Mouse (Mus musculus) embryonic stem cell, embryonic (primary cell): Measurements from ENCODE around the gene Phyhd1.

Experiments used
- CTCF ChIA-PET, 4 experiments: fragments of 300-600 bp in 2 of 4; fragments of 350-600 bp in 2 of 4; sonication (Branson Sonifier 250); formaldehyde crosslinking; loops; one replicate each; lab custom pipeline; 2022; ENCODE audit warnings: inconsistent platforms in 2 of 4; lab: Charles Lee
- POLR2A ChIA-PET, 4 experiments: fragments of 300-600 bp in 2 of 4; fragments of 350-600 bp in 2 of 4; sonication (Branson Sonifier 250); formaldehyde crosslinking; loops; one replicate each; lab custom pipeline; 2022; ENCODE audit warnings: antibody characterized with exemption in 4 of 4, inconsistent platforms in 1 of 4; lab: Charles Lee

Gene Phyhd1

GRCm38 (mm10) chr2:30250166-30251128 lies 15.6 kb upstream of the Phyhd1 start:
- ChIA-PET POLR2A (interaction anchor here (0.6 to 7.0 kb wide), 14 partner anchors 8 to 426 kb away, joined by 3 to 85 read pairs (median 9); partner anchors contain the start of genes Endog (in 2 of the 4), Gm28035 (in 2 of the 4), Lrrc8a (in 2 of the 4) and Phyhd1 (in 2 of the 4)), CTCF (interaction anchor here in 1 of 4 experiments (0.5 kb wide), 1 partner anchor 458 kb away, joined by 4 read pairs; no protein-coding TSS in a partner anchor)

GRCm38 (mm10) chr2:30251417-30252104 lies 14.4 kb upstream of the Phyhd1 start:
- ChIA-PET CTCF (interaction anchor here in 2 of 4 experiments (0.7 to 1.6 kb wide), 5 partner anchors 9 to 174 kb away, joined by 3 to 9 read pairs (median 3); partner anchors contain the start of gene Pkn3 (in 1 of the 2)), POLR2A (interaction anchor here (0.6 to 7.0 kb wide), 33 partner anchors 9 to 425 kb away, joined by 3 to 85 read pairs (median 4); partner anchors contain the start of genes Lrrc8a (in 3 of the 4), Endog (in 2 of the 4), Gm28035 (in 2 of the 4) and Phyhd1 (in 2 of the 4))

GRCm38 (mm10) chr2:30252521-30252920 lies 13.5 kb upstream of the Phyhd1 start:
- ChIA-PET POLR2A (interaction anchor here in 3 of 4 experiments (0.6 to 7.0 kb wide), 23 partner anchors 9 to 120 kb away, joined by 3 to 85 read pairs (median 6); partner anchors contain the start of genes Lrrc8a (in 3 of the 3), Gm28035 (in 2 of the 3), Phyhd1 (in 2 of the 3) and Spout1 (in 2 of the 3)), CTCF (interaction anchor here in 3 of 4 experiments (0.6 to 1.6 kb wide), 5 partner anchors 9 to 117 kb away, joined by 3 to 9 read pairs (median 5); no protein-coding TSS in a partner anchor)

GRCm38 (mm10) chr2:30253809-30254208 lies 12.2 kb upstream of the Phyhd1 start:
- CTCF ChIA-PET, result interaction anchor here in 1 of 4 experiments (0.9 to 1.4 kb wide), 2 partner anchors 16 to 51 kb away, joined by 4 to 5 read pairs; partner anchors contain the start of gene Lrrc8a
- POLR2A ChIA-PET, result interaction anchor here in 3 of 4 experiments (0.6 to 7.0 kb wide), 13 partner anchors 10 to 304 kb away, joined by 3 to 85 read pairs (median 3); partner anchors contain the start of genes Gm28035 (in 2 of the 3), Lrrc8a (in 2 of the 3), Phyhd1 (in 2 of the 3) and Tbc1d13 (in 1 of the 3)

- ChIA-PET CTCF (interaction anchor here in 2 of 4 experiments (0.6 to 1.4 kb wide), 2 partner anchors 53 to 137 kb away, joined by 3 to 4 read pairs; no protein-coding TSS in a partner anchor), POLR2A (interaction anchor here (0.6 to 5.7 kb wide), 23 partner anchors 8 to 196 kb away, joined by 3 to 24 read pairs (median 4); partner anchors contain the start of genes Endog (in 2 of the 4), Lrrc8a (in 2 of the 4), Spout1 (in 1 of the 4) and Tbc1d13 (in 1 of the 4))
These were observed 10.2 kb upstream of the Phyhd1 start for GRCm38 (mm10) chr2:30255631-30256395.

- CTCF ChIA-PET, result interaction anchor here (0.5 to 1.4 kb wide), 5 partner anchors 20 to 291 kb away, joined by 3 to 4 read pairs (median 3); partner anchors contain the start of gene Sptan1 (in 1 of the 4)
- POLR2A ChIA-PET, result interaction anchor here (0.6 to 5.7 kb wide), 26 partner anchors 8 to 123 kb away, joined by 3 to 24 read pairs (median 4); partner anchors contain the start of genes Endog (in 2 of the 4), Lrrc8a (in 2 of the 4), Phyhd1 (in 1 of the 4) and Spout1 (in 1 of the 4)
These were observed 9.2 kb upstream of the Phyhd1 start for GRCm38 (mm10) chr2:30256616-30257350.

- ChIA-PET POLR2A (interaction anchor here in 2 of 4 experiments (0.6 to 5.7 kb wide), 10 partner anchors 8 to 195 kb away, joined by 3 to 24 read pairs (median 4); partner anchors contain the start of genes Lrrc8a (in 2 of the 2), Phyhd1 (in 1 of the 2) and Tbc1d13 (in 1 of the 2)), CTCF (interaction anchor here in 2 of 4 experiments (0.5 to 0.6 kb wide), 3 partner anchors 55 to 292 kb away, joined by 3 read pairs; partner anchors contain the start of gene Sptan1 (in 1 of the 2))
These were observed 8.1 kb upstream of the Phyhd1 start for GRCm38 (mm10) chr2:30257699-30258460.

GRCm38 (mm10) chr2:30258600-30258999 lies 7.4 kb upstream of the Phyhd1 start:
- ChIA-PET POLR2A (interaction anchor here in 2 of 4 experiments (0.8 to 5.7 kb wide), 6 partner anchors 16 to 196 kb away, joined by 3 to 24 read pairs (median 4); partner anchors contain the start of gene Lrrc8a (in 2 of the 2)), CTCF (interaction anchor here in 1 of 4 experiments (0.6 kb wide), 1 partner anchor 55 kb away, joined by 3 read pairs; no protein-coding TSS in a partner anchor)

- ChIA-PET POLR2A (interaction anchor here in 1 of 4 experiments (0.8 to 8.8 kb wide), 4 partner anchors 8 to 108 kb away, joined by 3 to 85 read pairs (median 6); partner anchors contain the start of gene Lrrc8a), CTCF (no interaction called here)
These were observed 6.6 kb upstream of the Phyhd1 start for GRCm38 (mm10) chr2:30259131-30260064.

- ChIA-PET POLR2A (interaction anchor here in 3 of 4 experiments (0.8 to 8.8 kb wide), 19 partner anchors 9 to 129 kb away, joined by 3 to 85 read pairs (median 4); partner anchors contain the start of genes Lrrc8a (in 2 of the 3), Endog (in 1 of the 3), Gm28035 (in 1 of the 3) and Kyat1 (in 1 of the 3)), CTCF (interaction anchor here in 3 of 4 experiments (0.6 to 2.2 kb wide), 8 partner anchors 9 to 155 kb away, joined by 3 to 9 read pairs (median 3); partner anchors contain the start of gene Lrrc8a (in 1 of the 3))
These were observed 4.8 kb upstream of the Phyhd1 start for GRCm38 (mm10) chr2:30261064-30261736.

GRCm38 (mm10) chr2:30261921-30262839 lies 3.8 kb upstream of the Phyhd1 start:
- ChIA-PET POLR2A (interaction anchor here in 3 of 4 experiments (0.6 to 8.8 kb wide), 23 partner anchors 8 to 544 kb away, joined by 3 to 85 read pairs (median 4); partner anchors contain the start of genes Lrrc8a (in 2 of the 3), Endog (in 1 of the 3), Gm28035 (in 1 of the 3) and Kyat1 (in 1 of the 3)), CTCF (interaction anchor here (0.6 to 2.2 kb wide), 9 partner anchors 10 to 750 kb away, joined by 3 to 9 read pairs (median 3); partner anchors contain the start of gene Lrrc8a (in 1 of the 4))
